Comparison of ENCODE assay signal across 9 mouse cellular contexts in genomic region chr7:107665221-107665585, GRCm38 (mm10). TPM values are rescaled to one million over a fixed set of nuclear protein-coding genes. Genes with fewer than 3 reads are reported as not detected.
DNase-seq lines count a peak whose midpoint lies in the region; ATAC-seq and TF ChIP-seq lines count a peak whose summit lies in the region.
"Had no signal": no experiment of that assay in that cellular context is flagged by ENCODE, and none has a peak within 500 bp of the region (broad histone marks: within the 10 kb centered on the region; RNA-seq: fewer than 3 reads in every experiment).

No protein-coding gene starts in this region.

- TF ChIP-seq EP300 in stomach, postnatal 0 days (optimal IDR thresholded peaks at IDR 0.05) = no peak

- TF ChIP-seq CTCF in stomach, postnatal 0 days (IDR thresholded peaks at IDR 0.05; ENCODE audit: low read depth) = no peak

- H3K4me3 ChIP-seq in kidney, embryonic 16.5 days (ENCODE audit: low read length) = no peak overlapping the region
- H3K4me3 ChIP-seq in forebrain, embryonic 14.5 days (ENCODE audit: low read depth, low read length) = no peak overlapping the region
- H3K4me3 ChIP-seq in hindbrain, embryonic 13.5 days = no peak overlapping the region
- H3K4me3 ChIP-seq in stomach, postnatal 0 days (ENCODE audit: low read depth, low read length) = peak overlapping the region; percentile 44

- WGBS in kidney, embryonic 16.5 days = 18% methylated on average over 4 of the region's 4 CpGs
- WGBS in forebrain, embryonic 14.5 days = 28% methylated on average over 4 of the region's 4 CpGs
- 36% methylated on average over 4 of the region's 4 CpGs for WGBS in hindbrain, embryonic 13.5 days
- 18% methylated on average over 4 of the region's 4 CpGs for WGBS in stomach, postnatal 0 days

- peak overlapping the region; percentile 88 for H3K27ac ChIP-seq in kidney, embryonic 16.5 days (ENCODE audit: low read length)
- H3K27ac ChIP-seq in forebrain, embryonic 14.5 days (ENCODE audit: low read depth, low read length) = peak overlapping the region; percentile 5; the same call in 1 of the 2 replicates
- H3K27ac ChIP-seq in hindbrain, embryonic 13.5 days = peak overlapping the region; percentile 45
- peak overlapping the region; percentile 94 for H3K27ac ChIP-seq in stomach, postnatal 0 days (replicated peaks)

- H3K9me3 ChIP-seq in kidney, embryonic 16.5 days (ENCODE audit: low read length) = no peaks in the 10 kb centered on the region
- no peaks in the 10 kb centered on the region for H3K9me3 ChIP-seq in forebrain, embryonic 14.5 days (replicated peaks; ENCODE audit: control insufficient read depth, low read length)
- no peaks in the 10 kb centered on the region for H3K9me3 ChIP-seq in hindbrain, embryonic 13.5 days
- no peaks in the 10 kb centered on the region for H3K9me3 ChIP-seq in stomach, postnatal 0 days (ENCODE audit: control insufficient read depth, low read length)

- H3K4me2 ChIP-seq in kidney, embryonic 16.5 days (replicated peaks; ENCODE audit: low read depth, low read length) = peak overlapping the region; percentile 47; the same call in 1 of the 2 replicates
- peak overlapping the region; percentile 32 for H3K4me2 ChIP-seq in forebrain, embryonic 14.5 days (ENCODE audit: low read length)
- H3K4me2 ChIP-seq in hindbrain, embryonic 13.5 days = peak overlapping the region; percentile 41; the same call in 1 of the 2 replicates
- H3K4me2 ChIP-seq in stomach, postnatal 0 days (replicated peaks; ENCODE audit: low read depth) = peak overlapping the region; percentile 60

- peaks cover 41% of the 10 kb centered on the region for H3K4me1 ChIP-seq in kidney, embryonic 16.5 days (ENCODE audit: insufficient read depth, low read length)
- peaks cover 18% of the 10 kb centered on the region for H3K4me1 ChIP-seq in forebrain, embryonic 14.5 days (ENCODE audit: control insufficient read depth, insufficient read depth, low read length)
- H3K4me1 ChIP-seq in hindbrain, embryonic 13.5 days (replicated peaks) = peaks cover 30% of the 10 kb centered on the region
- H3K4me1 ChIP-seq in stomach, postnatal 0 days (replicated peaks; ENCODE audit: control insufficient read depth, insufficient read depth) = peaks cover 21% of the 10 kb centered on the region

- H3K36me3 ChIP-seq in kidney, embryonic 16.5 days (ENCODE audit: insufficient read depth, low read length) = no peaks in the 10 kb centered on the region
- H3K36me3 ChIP-seq in forebrain, embryonic 14.5 days (ENCODE audit: control insufficient read depth, insufficient read depth, low read length) = no peaks in the 10 kb centered on the region
- H3K36me3 ChIP-seq in hindbrain, embryonic 13.5 days = no peaks in the 10 kb centered on the region
- H3K36me3 ChIP-seq in stomach, postnatal 0 days (ENCODE audit: control insufficient read depth, insufficient read depth, low read length) = no peaks in the 10 kb centered on the region

- DNase-seq in kidney, postnatal 36 days = no peak
- DNase-seq in forebrain, embryonic 14.5 days (ENCODE audit: low spot score) = peak; percentile 25
- DNase-seq in lung, postnatal 14 days = peak; percentile 15
- DNase-seq in stomach, postnatal 0 days (ENCODE audit: low spot score) = peak; percentile 28
- no peak for DNase-seq in adrenal gland, adult 2 months
- DNase-seq in spleen, postnatal 36 days (ENCODE audit: low spot score in 2 of 2) = no peak

- peak overlapping the region; percentile 49; the same call in 1 of the 2 replicates for H3K9ac ChIP-seq in kidney, embryonic 16.5 days (replicated peaks; ENCODE audit: low read length)
- peak overlapping the region; percentile 49 for H3K9ac ChIP-seq in forebrain, embryonic 14.5 days (ENCODE audit: low read length)
- H3K9ac ChIP-seq in hindbrain, embryonic 13.5 days = no peak overlapping the region
- peak overlapping the region; percentile 67 for H3K9ac ChIP-seq in stomach, postnatal 0 days (ENCODE audit: low read length)

- H3K27me3 ChIP-seq in kidney, embryonic 16.5 days (ENCODE audit: insufficient read depth, low read length) = no peaks in the 10 kb centered on the region
- no peaks in the 10 kb centered on the region for H3K27me3 ChIP-seq in forebrain, embryonic 14.5 days (replicated peaks; ENCODE audit: control insufficient read depth, insufficient read depth, low read length)
- H3K27me3 ChIP-seq in hindbrain, embryonic 13.5 days = peaks cover 36% of the 10 kb centered on the region
- H3K27me3 ChIP-seq in stomach, postnatal 0 days (ENCODE audit: control insufficient read depth, insufficient read depth, low read length) = no peaks in the 10 kb centered on the region
- H3K27me3 ChIP-seq: CH12.LX had no signal

- peak; percentile 0; the same call in 1 of the 2 replicates for ATAC-seq in kidney, embryonic 16.5 days (ENCODE audit: low FRiP score, low TSS enrichment)
- no peak for ATAC-seq in forebrain, embryonic 14.5 days
- peak; percentile 5; the same call in 1 of the 2 replicates for ATAC-seq in hindbrain, embryonic 13.5 days (ENCODE audit: low FRiP score)
- ATAC-seq in stomach, postnatal 0 days (ENCODE audit: low FRiP score, low TSS enrichment) = no peak

RNA-seq across cellular contexts. Expression of gene 5330417H12Rik, which starts 40.2 kb away (rescaled TPM):
- polyA plus RNA-seq in kidney, embryonic 16.5 days (2015; fragmentation: Nextera tagmentation; extraction: Ambion mirVana) = not detected in 2 replicates
- not detected in 2 replicates for polyA plus RNA-seq in forebrain, embryonic 14.5 days (2014; fragmentation: Nextera tagmentation; extraction: Ambion mirVana)
- polyA plus RNA-seq in hindbrain, embryonic 13.5 days (2015; fragmentation: Nextera tagmentation; extraction: Ambion mirVana) = not detected in 2 replicates
- polyA plus RNA-seq in stomach, postnatal 0 days (2015; fragmentation: Nextera tagmentation; extraction: Ambion mirVana) = not detected in 2 replicates
- not detected for total RNA-seq in adrenal gland, adult 2 months (2021)
- polyA plus RNA-seq in adrenal gland, adult 2 months (2012; rRNA removed) = not detected in 2 replicates
- total RNA-seq: CH12.LX had no signal

Comparison
In these comparisons a context has a peak if more than half of its experiments do, and no peak if none do; other contexts are left out.
1. ATAC-seq: peak in kidney, embryonic 16.5 days (single experiment) and hindbrain, embryonic 13.5 days (single experiment); none in forebrain, embryonic 14.5 days (single experiment) and stomach, postnatal 0 days (single experiment).
2. H3K27ac ChIP-seq: peak in every context shown above with its lines; median percentile 94 in stomach, postnatal 0 days; 88 in kidney, embryonic 16.5 days; 45 in hindbrain, embryonic 13.5 days; 5 in forebrain, embryonic 14.5 days.
3. DNase-seq: peak in forebrain, embryonic 14.5 days (single experiment), lung, postnatal 14 days (single experiment) and stomach, postnatal 0 days (single experiment); none in kidney, postnatal 36 days (0 of 2), adrenal gland, adult 2 months (single experiment) and spleen, postnatal 36 days (0 of 2).
4. Peak in every context shown above with its lines, with median percentiles within 50 percentile points of each other: H3K4me2 ChIP-seq.